Mouse (Mus musculus) CD4-positive, CD25-positive, alpha-beta regulatory T cell, adult 4 months (primary cell): ENCODE data around the gene Clk3. TPM values are rescaled to one million over a fixed set of nuclear protein-coding genes. Genes with fewer than 3 reads are reported as not detected.
"Not testable (repeated sequence)": the region's sequence is repeated elsewhere in the genome, so short reads cannot be mapped to it uniquely, and the experiment has no call there.

Experiments
- ATAC-seq: one replicate; pipeline ENCODE4 v1.8.0; 2017
- polyA plus RNA-seq, 2 experiments: library from polyadenylated mRNA; unstranded; fragments of 100-300 nt; shearing (Covaris generic); gene quantifications; one replicate each; pipeline ENCODE4 v1.2.1; 2017

The Clk3 gene
- polyA plus RNA-seq, 2 experiments from 2014 or later: 95.0 to 107 TPM

DNA sequence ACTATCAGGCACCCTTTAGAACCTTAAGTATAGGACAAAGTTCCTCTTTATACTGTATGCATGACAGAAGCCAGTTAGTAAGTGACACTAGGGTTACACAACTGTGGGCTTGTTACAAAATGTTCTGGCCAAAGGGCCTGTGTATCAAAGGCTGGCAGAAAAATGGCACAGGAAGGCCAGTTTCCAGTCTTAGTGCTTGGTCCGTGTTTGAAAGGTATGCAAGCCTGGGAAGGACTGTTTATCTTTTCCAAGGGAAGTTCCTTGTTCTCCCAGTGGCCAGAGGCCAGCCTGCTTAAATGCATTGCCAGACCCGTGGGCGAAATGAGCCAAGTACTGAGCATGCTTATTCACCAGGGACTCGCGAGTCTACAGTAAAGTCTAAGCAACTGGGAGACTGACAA is 42.3 kb downstream of the Clk3 start:
- no peak for ATAC-seq

DNA sequence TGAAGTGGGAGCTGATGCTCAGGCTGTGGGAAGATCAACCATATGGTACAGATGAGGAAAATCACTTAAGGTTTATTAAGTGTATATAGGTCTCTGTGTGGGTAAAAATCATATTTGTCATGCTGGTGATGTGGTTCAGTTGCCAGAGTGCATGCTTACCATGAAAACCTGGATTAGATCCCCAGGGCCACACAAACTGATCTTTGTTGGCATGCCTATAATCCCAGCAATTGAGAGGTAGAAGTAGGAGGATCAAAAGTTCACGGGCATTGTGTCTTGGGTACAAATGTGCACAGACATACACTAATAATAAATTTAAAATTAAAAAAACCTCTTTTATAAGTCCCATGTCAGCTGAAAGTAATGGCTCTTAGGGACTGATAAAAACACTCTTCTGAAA is 43.3 kb downstream of the Clk3 start:
- no peak for ATAC-seq

DNA sequence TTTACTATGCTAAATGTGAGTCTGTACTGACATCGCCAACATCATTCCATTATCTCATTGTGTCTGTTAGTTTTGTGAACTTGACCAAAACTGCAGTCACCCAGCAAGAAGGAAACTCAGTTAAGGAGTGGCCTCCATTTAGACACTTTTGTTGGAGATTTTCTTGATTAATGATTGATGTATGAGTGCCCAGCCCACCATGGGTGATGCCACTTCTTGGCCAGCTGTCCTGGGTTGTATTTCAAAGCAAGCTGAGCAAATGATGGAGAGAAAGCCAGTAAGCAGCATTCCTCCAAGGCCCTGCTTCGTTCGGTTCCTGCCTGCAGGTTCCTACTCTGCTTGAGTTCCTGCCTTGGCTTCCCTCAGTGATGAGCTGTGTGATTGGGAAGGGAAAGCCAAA is 44.9 kb downstream of the Clk3 start:
- ATAC-seq: no peak

DNA sequence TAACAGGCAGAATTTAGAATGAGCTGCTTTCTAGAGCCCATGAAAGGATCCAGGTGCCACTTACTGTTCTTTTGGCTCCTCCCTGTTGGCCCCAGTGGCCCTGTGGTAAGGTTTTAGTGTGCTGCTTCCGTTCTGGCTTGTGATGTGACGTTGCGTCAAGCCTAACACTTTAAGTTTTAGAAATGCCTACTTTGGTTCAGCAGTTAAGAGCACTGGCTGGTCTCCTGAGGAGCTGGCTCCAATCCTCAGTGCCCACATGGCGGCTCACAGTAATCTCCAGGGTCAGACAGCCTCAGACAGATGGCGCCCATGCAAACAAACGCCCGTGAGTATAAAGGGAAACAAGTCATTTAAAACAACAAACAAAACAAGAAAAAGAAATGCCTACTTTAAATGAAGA is 47.3 kb downstream of the Clk3 start:
- ATAC-seq: no peak

DNA sequence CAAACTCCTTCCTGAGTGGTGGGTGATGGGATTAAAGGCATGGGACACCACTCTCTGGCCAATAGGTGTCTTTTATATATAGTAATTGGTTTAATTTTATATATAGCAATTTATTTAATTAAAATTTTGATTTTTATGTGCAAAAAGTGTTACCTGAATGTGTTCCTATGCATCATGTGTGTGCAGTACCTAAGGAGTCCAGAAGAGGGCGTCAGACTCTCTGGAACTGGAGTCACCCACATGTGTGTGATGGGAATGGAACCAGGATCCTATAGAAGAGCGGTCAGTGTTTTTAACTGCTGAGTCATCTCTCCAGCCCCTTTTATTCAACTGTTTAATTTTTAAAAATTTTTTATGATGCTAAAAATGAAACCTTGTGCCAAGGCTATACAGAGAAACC is 53.5 kb downstream of the Clk3 start:
- ATAC-seq: no peak

DNA sequence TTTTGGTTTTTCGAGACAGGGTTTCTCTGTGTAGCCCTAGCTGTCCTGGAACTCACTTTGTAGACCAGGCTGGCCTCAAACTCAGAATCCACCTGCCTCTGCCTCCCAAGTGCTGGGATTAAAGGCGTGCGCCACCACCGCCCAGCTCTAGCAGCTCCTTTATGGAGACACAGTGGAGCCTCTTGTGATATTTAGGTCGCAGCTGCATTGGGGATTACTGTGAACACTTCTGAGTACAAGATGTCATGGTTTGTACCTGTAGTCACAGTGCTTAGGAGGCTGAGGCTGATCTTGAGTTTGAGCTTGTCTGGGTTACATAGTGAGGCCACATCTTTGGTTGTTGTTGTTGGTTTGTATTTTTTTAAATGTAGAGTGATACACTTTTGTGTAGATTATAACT is 55.4 kb downstream of the Clk3 start:
- ATAC-seq: not testable (repeated sequence)

DNA sequence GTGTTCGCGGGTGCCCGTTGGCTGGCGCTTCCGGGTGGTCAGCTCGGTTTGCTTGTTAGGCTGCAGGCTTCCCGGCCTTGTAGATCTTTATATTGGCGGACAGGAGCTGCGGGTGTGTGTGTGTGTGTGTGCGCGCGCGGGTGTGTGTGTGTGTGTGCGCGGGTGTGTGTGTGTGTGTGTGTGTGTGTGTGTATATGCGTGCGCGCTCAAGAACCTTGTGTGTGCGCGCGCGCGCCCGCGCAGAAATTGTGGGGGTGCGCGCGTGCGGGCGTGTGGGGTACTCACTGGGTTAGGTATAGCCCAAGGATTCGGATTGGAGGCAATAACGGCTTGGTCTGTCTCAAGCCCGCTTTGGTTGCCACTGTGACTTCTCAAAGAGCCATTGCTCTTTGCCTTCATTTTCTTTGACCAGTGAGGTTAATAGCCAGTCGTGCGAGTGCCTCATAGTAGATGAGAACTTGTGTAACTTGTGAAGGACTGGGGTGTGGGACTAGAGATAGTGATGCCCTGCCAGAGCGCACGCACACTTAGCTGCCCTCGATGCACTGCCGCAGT is 56.9 kb downstream of the Clk3 start:
- no peak for ATAC-seq

DNA sequence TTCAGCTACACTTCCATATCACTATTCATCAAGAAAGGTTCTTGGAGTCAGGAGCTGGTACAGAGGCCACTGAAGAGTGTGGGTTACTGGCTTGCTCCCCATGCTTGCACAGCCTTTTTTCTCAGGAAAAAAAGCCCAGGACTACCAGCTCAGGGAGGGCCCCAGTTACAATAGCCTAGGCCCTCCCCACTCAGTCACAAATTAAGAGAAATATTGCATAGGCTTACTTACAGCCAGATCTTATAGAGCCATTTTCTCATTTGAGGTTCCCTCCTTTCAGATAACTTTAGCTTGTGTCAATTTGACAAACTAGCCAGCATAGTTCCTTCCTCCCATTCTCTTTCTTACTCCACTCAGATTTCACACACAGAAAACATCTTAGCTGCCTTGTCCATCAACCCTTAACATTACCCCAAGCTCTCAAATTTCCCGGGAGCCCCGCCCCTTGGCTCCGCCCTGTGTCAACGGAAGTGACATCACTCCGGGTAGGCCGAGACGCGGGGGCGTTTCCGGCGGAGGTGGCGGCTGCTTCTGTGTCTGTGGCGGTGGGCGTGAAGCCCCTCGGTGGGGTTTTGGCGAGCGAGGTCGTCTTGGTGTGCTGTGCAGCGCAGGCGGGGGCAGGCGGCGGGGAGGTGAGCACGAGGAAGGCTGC is 57.5 kb downstream of the Clk3 start, which contains the start of gene Edc3:
Edc3 (plus strand) TSS at position 473 of the 652 bp plus-strand sequence.
- peak; percentile 95 for ATAC-seq

DNA sequence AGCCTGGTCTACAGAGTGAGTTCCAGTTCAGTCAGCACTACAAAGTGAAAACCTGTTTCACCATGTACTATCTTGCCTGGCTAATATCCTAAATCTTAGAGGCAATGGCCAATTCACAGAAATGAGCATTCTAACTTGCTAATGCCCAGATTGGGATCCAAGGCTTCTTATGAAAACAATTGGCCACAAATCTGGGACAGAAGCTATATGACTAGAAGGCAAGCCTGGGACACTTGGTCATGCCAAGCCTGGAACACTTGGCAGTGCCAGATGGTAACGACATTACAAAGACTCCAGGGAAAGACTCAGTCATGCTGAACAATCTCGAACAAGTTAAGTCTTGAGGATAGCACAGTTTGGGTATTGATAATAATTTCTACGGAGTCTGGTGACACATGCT is 59.2 kb downstream of the Clk3 start:
- ATAC-seq: no peak

Other genes with a start within 250 kb of the Clk3 start
- gene Cox5a, start 244.6 kb downstream of the Clk3 start, polyA plus RNA-seq: 100 to 1,000 TPM; 197 to 242 TPM
- gene Fam219b, start 228.3 kb downstream of the Clk3 start, polyA plus RNA-seq: 10 to 100 TPM; 22.2 to 29.8 TPM
- 10 to 100 TPM; 15.7 to 17.9 TPM for gene Mpi, start 213.1 kb downstream of the Clk3 start, polyA plus RNA-seq
- 100 to 1,000 TPM in 1 of 2 experiments, 10 to 100 TPM in 1; 92.6 to 119 TPM for gene Scamp2, start 204.9 kb downstream of the Clk3 start, polyA plus RNA-seq
- 10 to 100 TPM; 27.0 to 48.2 TPM for gene Ulk3, start 176.4 kb downstream of the Clk3 start, polyA plus RNA-seq
- gene Cplx3, start 159.6 kb downstream of the Clk3 start, polyA plus RNA-seq: not detected
- 1 to 10 TPM in 1 of 2 experiments, under 1 TPM in 1; 0.79 to 1.4 TPM for gene Lman1l, start 145.1 kb downstream of the Clk3 start, polyA plus RNA-seq
- 100 to 1,000 TPM; 110 to 150 TPM for gene Csk, start 112.2 kb downstream of the Clk3 start, polyA plus RNA-seq
- gene Cyp1a2, start 82.2 kb downstream of the Clk3 start, polyA plus RNA-seq: not detected
- gene Cyp1a1, start 77.9 kb downstream of the Clk3 start, polyA plus RNA-seq: not detected
- 10 to 100 TPM; 30.2 to 30.5 TPM for gene Edc3, start 57.3 kb downstream of the Clk3 start, polyA plus RNA-seq
- gene Arid3b, start 70.9 kb upstream of the Clk3 start, polyA plus RNA-seq: 10 to 100 TPM; 25.2 to 35.4 TPM
- gene Ubl7, start 145.1 kb upstream of the Clk3 start, polyA plus RNA-seq: 100 to 1,000 TPM; 138 to 191 TPM
- gene Sema7a, start 174.3 kb upstream of the Clk3 start, polyA plus RNA-seq: not detected
- not detected for gene Cyp11a1, start 240.6 kb upstream of the Clk3 start, polyA plus RNA-seq